8 mouse cellular contexts compared by ENCODE assay signal in genomic region chr4:108779763-108780056, GRCm38 (mm10). TPM values are rescaled to one million over a fixed set of nuclear protein-coding genes. Genes with fewer than 3 reads are reported as not detected.
DNase-seq lines count a peak whose midpoint lies in the region; ATAC-seq and TF ChIP-seq lines count a peak whose summit lies in the region.

No protein-coding gene starts in this region.

- TF ChIP-seq CTCF in lung, postnatal 0 days (IDR thresholded peaks at IDR 0.05): no peak

- TF ChIP-seq EP300 in lung, postnatal 0 days (IDR thresholded peaks at IDR 0.05): no peak

- peak overlapping the region; percentile 97 for H3K27ac ChIP-seq in lung, postnatal 0 days (ENCODE audit: low read length)
- H3K27ac ChIP-seq in embryonic facial prominence, embryonic 14.5 days (replicated peaks; ENCODE audit: low read depth, low read length): peak overlapping the region; percentile 97
- peak overlapping the region; percentile 95 for H3K27ac ChIP-seq in limb, embryonic 11.5 days (replicated peaks; ENCODE audit: low read depth, low read length)

- DNase-seq in lung, postnatal 0 days (ENCODE audit: low spot score): no peak
- DNase-seq in lung, postnatal 25 days (ENCODE audit: low spot score): no peak
- DNase-seq in embryonic facial prominence, embryonic 14.5 days (ENCODE audit: low spot score): no peak
- DNase-seq in limb, embryonic 11.5 days (ENCODE audit: low spot score): no peak
- DNase-seq in left cerebral cortex, adult 8-10 months (ENCODE audit: low spot score in 2 of 2): no peak
- DNase-seq in spleen, postnatal 10 days (ENCODE audit: low spot score in 2 of 2): no peak
- no peak for DNase-seq in ovary, postnatal 14 days (ENCODE audit: low spot score)

- H3K4me2 ChIP-seq in lung, postnatal 0 days (replicated peaks; ENCODE audit: low read depth, low read length): peak overlapping the region; percentile 90
- H3K4me2 ChIP-seq in embryonic facial prominence, embryonic 14.5 days (ENCODE audit: low read depth, low read length): peak overlapping the region; percentile 56
- peak overlapping the region; percentile 71 for H3K4me2 ChIP-seq in limb, embryonic 11.5 days (ENCODE audit: low read depth, severe bottlenecking)

- H3K4me1 ChIP-seq in lung, postnatal 0 days (ENCODE audit: insufficient read depth, low read depth, low read length): no peaks in the 10 kb centered on the region; the same call in 1 of the 2 replicates
- peaks cover 3% of the 10 kb centered on the region; the same call in 1 of the 2 replicates for H3K4me1 ChIP-seq in embryonic facial prominence, embryonic 14.5 days (ENCODE audit: control insufficient read depth, insufficient read depth, low read length)
- H3K4me1 ChIP-seq in limb, embryonic 11.5 days (ENCODE audit: control insufficient read depth, insufficient read depth, low read length): no peaks in the 10 kb centered on the region

- H3K4me3 ChIP-seq in lung, postnatal 0 days (ENCODE audit: low read depth, low read length): peak overlapping the region; percentile 94
- H3K4me3 ChIP-seq in embryonic facial prominence, embryonic 14.5 days (ENCODE audit: low read depth, low read length): peak overlapping the region; percentile 93
- peak overlapping the region; percentile 92 for H3K4me3 ChIP-seq in limb, embryonic 11.5 days (ENCODE audit: low read depth, low read length)

- H3K9ac ChIP-seq in lung, postnatal 0 days (replicated peaks; ENCODE audit: low read depth): peak overlapping the region; percentile 96
- peak overlapping the region; percentile 99 for H3K9ac ChIP-seq in embryonic facial prominence, embryonic 14.5 days (ENCODE audit: low read depth, low read length)
- H3K9ac ChIP-seq in limb, embryonic 11.5 days (ENCODE audit: low read length): peak overlapping the region; percentile 98

- H3K9me3 ChIP-seq in lung, postnatal 0 days (ENCODE audit: low read length): no peaks in the 10 kb centered on the region
- H3K9me3 ChIP-seq in embryonic facial prominence, embryonic 14.5 days (ENCODE audit: control insufficient read depth, low read length): no peaks in the 10 kb centered on the region
- H3K9me3 ChIP-seq in limb, embryonic 11.5 days (ENCODE audit: control insufficient read depth, low read length): no peaks in the 10 kb centered on the region

- H3K27me3 ChIP-seq in lung, postnatal 0 days (replicated peaks; ENCODE audit: insufficient read depth, low read length): no peaks in the 10 kb centered on the region
- no peaks in the 10 kb centered on the region for H3K27me3 ChIP-seq in embryonic facial prominence, embryonic 14.5 days (replicated peaks; ENCODE audit: control insufficient read depth, insufficient read depth, low read length)
- H3K27me3 ChIP-seq in limb, embryonic 11.5 days (ENCODE audit: control insufficient read depth, insufficient read depth, low read length): no peaks in the 10 kb centered on the region

- no peaks in the 10 kb centered on the region for H3K36me3 ChIP-seq in lung, postnatal 0 days (ENCODE audit: insufficient read depth, low read length)
- no peaks in the 10 kb centered on the region for H3K36me3 ChIP-seq in embryonic facial prominence, embryonic 14.5 days (ENCODE audit: control insufficient read depth, insufficient read depth, low read length)
- no peaks in the 10 kb centered on the region for H3K36me3 ChIP-seq in limb, embryonic 11.5 days (ENCODE audit: control insufficient read depth, insufficient read depth, low read length)

- WGBS in lung, postnatal 0 days: 0% methylated on average over 7 of the region's 7 CpGs
- 0% methylated on average over 7 of the region's 7 CpGs for WGBS in embryonic facial prominence, embryonic 14.5 days
- WGBS in limb, embryonic 11.5 days: 0% methylated on average over 7 of the region's 7 CpGs

- ATAC-seq in lung, postnatal 0 days: no peak
- ATAC-seq in embryonic facial prominence, embryonic 14.5 days (ENCODE audit: low read depth): no peak
- ATAC-seq in limb, embryonic 11.5 days (ENCODE audit: insufficient number of reproducible peaks, low FRiP score, low TSS enrichment, low read depth): no peak
- 0 out of 2 replicates have a peak, but pooled peaks have one; percentile 13 for ATAC-seq in neutrophil, adult 5-6 weeks (ENCODE audit: extremely low read depth, insufficient number of reproducible peaks, low FRiP score, poor library complexity, severe bottlenecking)

RNA-seq across cellular contexts. Expression of gene Zfyve9, which starts 0.9 kb away (rescaled TPM):
- 4.0 and 4.7 TPM in 2 replicates for polyA plus RNA-seq in lung, postnatal 0 days (2015; fragmentation: Nextera tagmentation; extraction: Ambion mirVana)
- polyA plus RNA-seq in embryonic facial prominence, embryonic 14.5 days (2014; fragmentation: Nextera tagmentation; extraction: Ambion mirVana): 4.6 and 4.7 TPM in 2 replicates
- 4.7 and 4.8 TPM in 2 replicates for polyA plus RNA-seq in limb, embryonic 11.5 days (2014; fragmentation: Nextera tagmentation; extraction: Ambion mirVana)
- 2.8 and 3.4 TPM in 2 replicates for total RNA-seq in neutrophil, adult 5-6 weeks (2017)
- 10 to 100 TPM; 67.6 to 80.0 (median 71.6) TPM for total RNA-seq in left cerebral cortex, adult 8-10 months (2022)

RNA-seq across cellular contexts. Expression of gene Btf3l4, which starts 53.7 kb away (rescaled TPM):
- 106 and 111 TPM in 2 replicates for polyA plus RNA-seq in lung, postnatal 0 days (2015; fragmentation: Nextera tagmentation; extraction: Ambion mirVana)
- polyA plus RNA-seq in embryonic facial prominence, embryonic 14.5 days (2014; fragmentation: Nextera tagmentation; extraction: Ambion mirVana): 141 and 158 TPM in 2 replicates
- 249 and 251 TPM in 2 replicates for polyA plus RNA-seq in limb, embryonic 11.5 days (2014; fragmentation: Nextera tagmentation; extraction: Ambion mirVana)
- total RNA-seq in neutrophil, adult 5-6 weeks (2017): 33.4 and 40.9 TPM in 2 replicates
- 100 to 1,000 TPM in 1 of 4 experiments, 10 to 100 TPM in 3; 95.2 to 107 (median 97.2) TPM for total RNA-seq in left cerebral cortex, adult 8-10 months (2022)

RNA-seq across cellular contexts. Expression of gene Txndc12, which starts 54.7 kb away (rescaled TPM):
- polyA plus RNA-seq in lung, postnatal 0 days (2015; fragmentation: Nextera tagmentation; extraction: Ambion mirVana): 93.1 and 97.5 TPM in 2 replicates
- 103 and 107 TPM in 2 replicates for polyA plus RNA-seq in embryonic facial prominence, embryonic 14.5 days (2014; fragmentation: Nextera tagmentation; extraction: Ambion mirVana)
- polyA plus RNA-seq in limb, embryonic 11.5 days (2014; fragmentation: Nextera tagmentation; extraction: Ambion mirVana): 116 TPM in 2 replicates
- 37.0 and 40.7 TPM in 2 replicates for total RNA-seq in neutrophil, adult 5-6 weeks (2017)
- total RNA-seq in left cerebral cortex, adult 8-10 months (2022): 10 to 100 TPM; 31.3 to 38.6 (median 36.9) TPM
